Mouse (Mus musculus): Measurements from ENCODE around the gene Plin2. TPM values are rescaled to one million over a fixed set of nuclear protein-coding genes. Genes with fewer than 3 reads are reported as not detected.
"Not testable (repeated sequence)": the region's sequence is repeated elsewhere in the genome, so short reads cannot be mapped to it uniquely, and the experiment has no call there.

Plin2 gene
- total RNA-seq, 2 experiments from 2014 or later: 63.3 to 73.6 TPM

- not testable (repeated sequence) for ATAC-seq (replicated peaks; ENCODE audit: poor library complexity, severe bottlenecking)
Observed at GRCm38 (mm10) chr4:86634873-86635272, 35.0 kb downstream of the Plin2 start.

- not testable (repeated sequence) for ATAC-seq (replicated peaks; ENCODE audit: poor library complexity, severe bottlenecking)
Observed at GRCm38 (mm10) chr4:86634312-86634711, 35.5 kb downstream of the Plin2 start.

GRCm38 (mm10) chr4:86632556-86632955 lies 37.3 kb downstream of the Plin2 start:
- peak; percentile 99 for ATAC-seq (replicated peaks; ENCODE audit: poor library complexity, severe bottlenecking)

GRCm38 (mm10) chr4:86631831-86632230 lies 38.0 kb downstream of the Plin2 start:
- no peak for ATAC-seq (replicated peaks; ENCODE audit: poor library complexity, severe bottlenecking)

GRCm38 (mm10) chr4:86626496-86626895 lies 43.4 kb downstream of the Plin2 start:
- not testable (repeated sequence) for ATAC-seq (replicated peaks; ENCODE audit: poor library complexity, severe bottlenecking)

- ATAC-seq (replicated peaks; ENCODE audit: poor library complexity, severe bottlenecking): peak; percentile 70
Observed at GRCm38 (mm10) chr4:86625463-86625862, 44.4 kb downstream of the Plin2 start.

GRCm38 (mm10) chr4:86622532-86622931 lies 47.3 kb downstream of the Plin2 start:
- not testable (repeated sequence) for ATAC-seq (replicated peaks; ENCODE audit: poor library complexity, severe bottlenecking)

GRCm38 (mm10) chr4:86622116-86622515 lies 47.7 kb downstream of the Plin2 start:
- ATAC-seq (replicated peaks; ENCODE audit: poor library complexity, severe bottlenecking): no peak

- ATAC-seq (replicated peaks; ENCODE audit: poor library complexity, severe bottlenecking): no peak
Observed at GRCm38 (mm10) chr4:86620506-86620905, 49.4 kb downstream of the Plin2 start.

GRCm38 (mm10) chr4:86612289-86612620 lies 57.6 kb downstream of the Plin2 start:
- 0 out of 2 replicates have a peak, but pooled peaks have one; percentile 2 for ATAC-seq (replicated peaks; ENCODE audit: poor library complexity, severe bottlenecking)

- ATAC-seq (replicated peaks; ENCODE audit: poor library complexity, severe bottlenecking): peak; percentile 98
Observed at GRCm38 (mm10) chr4:86611524-86612288, 58.2 kb downstream of the Plin2 start, which contains the start of gene Haus6. Gene Haus6, minus strand, starts transcription at chr4:86612055.

Other genes with a start within 250 kb of the Plin2 start
- gene Saxo1, start 111.7 kb downstream of the Plin2 start, total RNA-seq (2014; fragmentation: Nextera tagmentation): not detected in 2 replicates
- gene Saxo1, start 111.7 kb downstream of the Plin2 start, total RNA-seq (2017): not detected in 2 replicates
- gene Rraga, start 94.4 kb downstream of the Plin2 start, total RNA-seq (2014; fragmentation: Nextera tagmentation): 11.2 and 16.4 TPM in 2 replicates
- gene Rraga, start 94.4 kb downstream of the Plin2 start, total RNA-seq (2017): 9.5 and 11.8 TPM in 2 replicates
- gene Haus6, start 58.0 kb downstream of the Plin2 start, total RNA-seq (2014; fragmentation: Nextera tagmentation): 22.5 and 23.3 TPM in 2 replicates
- gene Haus6, start 58.0 kb downstream of the Plin2 start, total RNA-seq (2017): 28.9 and 32.2 TPM in 2 replicates
- gene Dennd4c, start 78.5 kb upstream of the Plin2 start, total RNA-seq (2014; fragmentation: Nextera tagmentation): 14.0 and 34.5 TPM in 2 replicates
- 20.4 and 20.7 TPM in 2 replicates for gene Dennd4c, start 78.5 kb upstream of the Plin2 start, total RNA-seq (2017)
- gene Rps6, start 187.4 kb upstream of the Plin2 start, total RNA-seq (2014; fragmentation: Nextera tagmentation): 3,886 and 3,908 TPM in 2 replicates
- gene Rps6, start 187.4 kb upstream of the Plin2 start, total RNA-seq (2017): 1,184 and 1,551 TPM in 2 replicates
- gene Acer2, start 204.3 kb upstream of the Plin2 start, total RNA-seq (2014; fragmentation: Nextera tagmentation): 1.5 and 3.4 TPM in 2 replicates
- gene Acer2, start 204.3 kb upstream of the Plin2 start, total RNA-seq (2017): 1.2 and 1.7 TPM in 2 replicates

Measured in granulocyte monocyte progenitor cell, adult 5-6 weeks (primary cell).